Mouse (Mus musculus) induced T-regulatory cell, adult 2 months (primary cell): ENCODE measurements around the gene Il3.
"Not testable (repeated sequence)": the region's sequence is repeated elsewhere in the genome, so short reads cannot be mapped to it uniquely, and the experiment has no call there.

ENCODE experiments used
- DNase-seq: peaks from one replicate; pipeline ENCODE4 v3.0.0-alpha.2; 2012; ENCODE audit warnings: low read depth

The Il3 gene

DNA sequence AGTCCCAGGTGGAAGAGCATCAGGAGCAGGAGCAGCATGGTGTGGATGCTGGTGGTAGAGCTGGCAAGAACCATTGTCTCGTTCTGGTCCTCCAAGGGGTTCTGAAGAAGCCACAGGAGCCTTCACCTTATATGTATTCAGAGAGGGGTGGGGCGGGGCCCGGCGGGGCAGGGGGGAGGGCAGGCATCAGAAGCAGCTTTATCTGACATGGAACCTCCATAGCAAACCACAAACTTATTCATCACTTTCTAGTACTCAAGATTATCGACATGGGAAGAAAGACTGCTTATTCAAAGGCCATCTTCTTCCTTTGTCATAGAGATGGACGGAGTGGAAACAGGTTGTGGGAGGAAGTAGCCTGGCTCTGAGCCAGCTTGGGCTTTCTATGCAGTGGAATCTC, at the start of gene Il3:
Gene Il3, minus strand, starts transcription at position 101 of the 400 bp plus-strand sequence.
- no peak for DNase-seq

DNA sequence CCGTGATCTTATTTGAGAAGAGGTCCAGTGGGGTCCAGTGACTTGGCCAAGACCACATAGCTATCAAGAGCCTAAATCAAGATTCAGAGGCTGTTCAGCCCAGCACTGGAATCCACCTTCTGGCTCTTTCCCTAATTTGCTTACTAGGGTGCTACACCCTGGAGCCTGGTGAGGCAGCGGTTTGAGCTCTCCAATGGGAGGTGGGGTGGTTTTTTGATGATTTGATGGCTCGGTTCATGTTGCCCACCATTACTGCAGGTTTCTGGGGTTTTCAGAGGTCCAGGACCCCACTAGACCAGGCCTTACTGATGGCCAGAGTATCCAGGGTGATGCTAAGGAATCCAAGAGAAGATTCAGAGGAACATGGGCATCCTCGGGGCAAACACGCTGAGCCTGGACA, 48.3 kb upstream of the Il3 start:
- no peak for DNase-seq

DNA sequence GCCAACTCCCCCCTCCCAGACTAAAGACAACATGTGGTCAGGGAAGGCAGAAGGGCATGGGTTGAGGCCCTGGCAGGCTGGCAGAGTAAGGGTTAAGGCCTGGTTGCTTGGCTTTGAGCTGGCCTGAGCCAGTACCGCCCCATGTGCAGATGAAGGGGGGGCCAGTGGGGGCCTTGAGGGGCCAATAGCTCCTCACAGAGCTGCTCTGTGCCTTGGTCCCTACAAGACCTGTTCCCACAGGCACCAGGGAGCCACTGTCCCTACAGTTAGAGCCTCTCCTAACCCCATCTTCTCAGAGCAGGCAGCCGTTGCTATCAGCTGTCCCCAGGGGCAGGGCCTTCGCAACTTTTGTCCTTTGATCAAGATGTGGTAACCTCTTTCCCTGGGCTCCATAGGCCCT, 47.7 kb upstream of the Il3 start:
- DNase-seq: no peak

DNA sequence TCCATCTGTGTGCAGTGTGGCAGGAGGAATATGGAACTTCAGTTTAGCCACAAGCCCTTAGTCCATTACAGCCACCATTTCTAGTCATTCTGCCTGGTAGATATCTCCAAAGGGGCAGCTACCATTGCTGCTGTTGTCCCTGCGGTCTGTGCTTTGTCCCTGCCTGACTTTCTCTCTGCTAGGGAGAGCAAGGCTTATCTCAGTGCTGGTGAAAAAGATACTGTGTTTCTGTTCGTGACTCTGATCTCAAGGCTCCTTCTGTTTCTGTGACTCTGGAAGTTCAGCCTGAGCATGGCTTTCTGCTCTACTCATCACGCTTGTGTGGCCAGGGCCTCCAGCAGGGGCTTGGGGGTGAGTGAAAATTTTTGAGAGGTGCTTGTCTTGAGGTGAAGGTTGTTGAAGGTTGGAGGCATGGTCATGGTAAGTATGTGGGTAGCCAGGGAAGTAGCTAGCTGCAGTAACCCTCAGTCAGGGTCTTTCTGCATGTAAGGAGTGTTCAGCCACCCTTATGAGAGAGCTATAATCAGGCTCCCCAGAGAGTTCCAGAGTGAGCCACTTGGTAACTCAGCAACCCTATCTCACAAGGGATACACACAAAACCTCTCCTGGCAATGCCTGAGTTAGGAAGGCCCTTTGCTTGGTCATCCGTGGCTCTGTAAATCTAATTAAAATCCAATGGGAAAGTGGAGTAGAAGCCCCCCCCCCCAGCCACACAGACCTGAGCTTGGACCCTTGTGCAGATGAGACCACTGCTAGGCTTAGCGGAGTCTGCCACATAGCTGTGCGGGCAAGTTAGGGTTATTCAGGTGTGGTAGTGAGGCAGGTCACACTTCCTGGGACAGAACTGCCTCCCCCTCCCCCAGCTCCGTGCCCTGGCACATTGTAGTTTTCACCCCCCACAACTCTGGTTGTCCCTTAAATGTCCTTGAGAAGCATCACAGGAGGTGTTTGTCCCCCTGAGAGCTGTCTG, 46.6 kb upstream of the Il3 start:
- no peak for DNase-seq

DNA sequence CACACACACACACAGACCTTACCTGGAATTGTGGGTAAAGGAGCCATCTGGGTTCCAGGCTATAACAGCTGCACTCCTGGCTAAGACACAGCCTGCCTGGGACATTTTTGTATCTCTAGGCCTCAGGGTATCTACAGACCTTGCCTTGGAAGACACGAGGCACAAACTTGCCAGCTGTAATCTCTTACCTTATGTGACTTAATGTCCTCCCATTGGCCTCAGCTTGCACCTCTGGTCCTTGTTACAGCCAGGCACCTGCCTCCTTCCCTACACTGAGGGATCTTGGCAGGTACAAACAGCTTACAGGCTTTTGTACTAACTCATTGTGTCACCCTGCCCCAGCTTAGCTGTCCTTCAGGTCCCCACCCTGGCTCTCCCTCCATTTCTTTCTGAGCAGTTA, 45.5 kb upstream of the Il3 start:
- no peak for DNase-seq

DNA sequence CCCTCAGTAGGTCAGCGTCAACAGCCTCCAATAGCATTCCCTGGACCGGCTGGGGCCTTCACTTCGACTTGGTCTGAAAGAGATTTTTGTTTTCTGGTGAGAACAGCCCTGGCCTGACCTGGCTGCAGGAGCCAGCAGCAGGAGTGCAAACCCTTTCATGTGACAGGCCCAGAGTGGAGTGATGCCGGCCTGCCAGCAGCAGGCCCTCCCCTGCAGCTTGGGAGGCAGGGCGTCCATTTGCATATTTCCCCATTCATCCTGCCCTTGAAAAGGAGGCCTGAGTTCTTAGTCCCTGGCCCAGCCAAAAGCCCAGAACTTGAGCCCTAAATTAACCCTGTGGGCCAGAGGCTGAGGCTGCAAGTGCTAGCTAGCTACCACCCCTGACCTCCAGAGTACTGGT, 44.9 kb upstream of the Il3 start:
- no peak for DNase-seq

DNA sequence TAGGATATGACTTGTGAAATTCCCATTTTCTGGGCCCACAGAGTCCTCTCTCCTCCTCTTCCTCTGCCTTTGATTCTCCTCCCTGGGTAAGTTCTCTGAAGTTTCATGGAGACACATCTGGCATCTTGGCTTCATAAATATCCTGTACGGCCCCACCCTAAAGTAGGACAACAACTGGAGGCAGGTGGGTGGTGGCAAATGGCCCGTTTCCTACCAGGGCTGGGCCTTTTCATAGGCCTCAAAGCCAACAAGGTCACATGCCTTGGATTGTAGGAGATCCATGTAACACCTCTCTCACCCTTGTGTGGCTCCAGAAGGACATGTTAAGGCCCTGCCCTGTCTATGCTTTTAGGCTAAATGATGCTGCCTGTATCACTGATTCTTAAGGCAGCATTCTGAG, 43.5 kb upstream of the Il3 start:
- DNase-seq: no peak

DNA sequence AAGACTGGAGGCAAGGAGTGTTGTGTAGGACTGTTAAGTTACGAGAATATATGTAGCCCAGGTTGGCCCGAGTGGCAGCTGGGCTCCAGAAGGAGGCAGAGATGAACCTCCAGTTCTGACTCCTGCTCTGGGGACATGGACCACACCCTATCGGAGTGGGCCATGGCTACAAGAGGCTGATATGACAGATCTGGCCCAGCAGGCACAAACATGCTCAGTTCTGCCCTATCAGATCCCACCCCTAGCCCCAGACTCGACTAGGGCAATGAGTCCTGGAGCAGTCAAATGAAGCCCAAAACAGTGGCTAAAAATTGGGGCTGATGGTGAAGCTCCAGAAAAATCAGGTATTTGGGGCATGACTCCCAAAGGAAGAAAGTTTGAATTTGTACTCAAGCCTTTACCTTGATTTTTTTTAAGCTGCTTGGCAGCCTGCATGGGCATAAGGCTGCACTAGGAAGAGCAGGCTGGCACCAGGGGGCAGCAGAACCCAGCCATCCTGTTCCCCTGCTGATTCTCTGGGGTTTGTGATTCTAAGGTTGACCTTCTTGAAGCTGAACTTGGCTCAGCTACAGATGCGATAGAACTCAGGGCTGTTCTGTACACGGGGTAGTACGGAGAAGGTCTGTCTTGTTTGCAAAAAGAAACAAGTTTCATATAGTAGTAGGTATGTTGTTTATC, 40.2 kb upstream of the Il3 start:
- DNase-seq: peak; percentile 64

DNA sequence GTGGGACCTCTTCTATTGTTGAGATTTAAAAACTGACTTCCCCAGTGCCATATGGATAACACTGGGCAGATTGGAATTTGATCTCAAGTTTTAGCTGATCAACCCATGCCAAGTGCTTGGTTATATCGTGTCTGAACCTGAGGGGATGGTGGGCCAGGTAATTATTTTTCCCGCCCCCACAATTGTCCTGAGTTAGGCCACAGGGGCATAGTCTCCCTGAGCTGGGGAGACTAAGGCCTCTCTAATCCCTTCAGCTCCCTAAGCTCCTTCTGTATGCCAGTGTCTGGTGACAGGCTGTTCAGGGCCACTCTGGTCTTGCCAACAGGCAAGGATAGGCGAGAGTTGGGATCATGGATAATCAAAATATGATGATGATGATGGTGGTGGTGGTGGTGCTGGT, 38.3 kb upstream of the Il3 start:
- no peak for DNase-seq

DNA sequence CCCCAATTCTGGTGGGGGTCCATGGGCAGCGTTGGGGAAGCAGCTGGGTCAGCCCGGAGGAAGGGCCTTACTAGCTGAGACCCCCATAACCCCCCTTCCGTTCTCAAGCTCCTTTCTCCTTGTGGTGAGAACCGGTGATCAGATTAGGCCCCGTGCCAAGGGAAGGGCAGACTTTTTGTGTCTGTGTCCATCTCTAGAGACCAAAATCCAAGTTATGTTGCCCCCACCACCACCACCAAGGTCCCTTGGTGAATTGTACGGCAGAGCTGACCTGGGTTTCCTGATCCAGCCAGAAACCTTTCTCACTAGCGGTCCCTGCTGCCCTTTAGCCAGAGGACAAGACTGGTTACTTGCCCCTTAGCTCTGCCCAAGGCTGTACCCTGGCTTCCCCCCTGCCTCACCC, 37.4 kb upstream of the Il3 start:
- no peak for DNase-seq

DNA sequence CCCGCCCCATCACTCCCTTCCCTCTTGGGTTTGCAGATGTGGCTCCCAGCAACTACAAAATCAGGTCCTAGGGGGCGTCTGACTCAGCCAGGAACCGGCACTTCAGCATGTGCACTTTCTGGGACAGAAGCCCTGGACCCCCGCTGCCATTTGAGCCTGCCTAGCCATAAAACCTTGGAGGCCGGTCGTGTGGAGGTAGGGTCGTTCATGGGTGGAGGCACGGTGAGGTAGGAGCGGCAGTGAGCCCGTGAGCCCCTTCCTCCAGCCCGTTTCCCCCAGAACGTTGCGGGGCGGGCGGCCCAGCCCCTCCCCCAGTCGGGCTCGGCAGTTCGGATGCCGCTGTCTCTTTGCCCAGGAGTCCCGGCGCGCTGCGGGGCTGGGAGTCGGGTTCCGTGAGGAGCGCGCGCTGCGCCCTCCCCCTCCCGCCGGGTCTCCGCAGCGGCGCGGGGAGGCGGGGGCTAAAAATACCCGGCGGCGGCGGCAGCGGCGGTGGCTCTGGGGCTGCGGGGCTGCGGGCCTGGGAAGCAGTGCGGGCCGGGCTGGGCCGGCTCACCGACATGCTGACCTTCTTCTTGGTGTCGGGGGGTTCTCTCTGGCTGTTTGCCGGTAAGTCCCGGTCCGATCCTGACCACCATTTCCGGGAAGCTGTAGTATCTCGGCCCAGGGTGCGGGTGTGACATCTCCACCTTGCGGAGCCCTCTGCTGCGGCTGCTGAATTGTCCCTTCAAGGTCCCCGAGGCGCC, 36.8 kb upstream of the Il3 start, which contains the start of gene Acsl6:
Gene Acsl6, plus strand, starts transcription at position 71 of the 743 bp plus-strand sequence.
- peak; percentile 30 for DNase-seq

DNA sequence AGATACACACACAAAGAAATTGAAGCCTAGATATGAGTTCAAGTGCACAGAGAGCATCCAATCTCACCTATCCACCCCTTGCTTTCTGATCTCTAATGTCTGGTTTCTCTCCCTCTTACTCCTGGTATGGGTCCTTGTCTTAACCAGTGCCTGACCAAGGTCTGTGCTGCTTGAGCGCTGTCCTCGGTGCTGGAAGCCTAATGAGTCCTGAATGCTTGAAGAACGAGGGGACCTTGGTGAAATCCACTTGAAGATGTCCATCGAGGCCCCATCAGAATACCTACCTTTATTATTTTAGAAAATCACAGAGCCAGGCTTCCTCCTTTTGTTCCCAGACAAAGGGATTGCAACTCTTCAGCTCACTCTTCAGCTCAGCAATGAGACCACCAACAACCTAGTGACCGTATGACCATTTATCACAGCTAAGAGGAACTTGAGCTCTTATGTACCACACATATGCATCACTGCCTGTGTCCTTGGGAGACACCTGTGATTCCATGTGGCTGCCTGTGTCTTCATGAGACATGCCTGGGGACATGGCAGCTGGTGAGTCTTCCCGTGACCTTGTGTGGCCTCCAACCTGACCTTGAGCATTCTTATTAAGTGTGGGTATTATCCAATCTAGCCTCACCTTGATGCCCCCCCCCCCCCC, 36.1 kb upstream of the Il3 start:
- peak; percentile 40 for DNase-seq

DNA sequence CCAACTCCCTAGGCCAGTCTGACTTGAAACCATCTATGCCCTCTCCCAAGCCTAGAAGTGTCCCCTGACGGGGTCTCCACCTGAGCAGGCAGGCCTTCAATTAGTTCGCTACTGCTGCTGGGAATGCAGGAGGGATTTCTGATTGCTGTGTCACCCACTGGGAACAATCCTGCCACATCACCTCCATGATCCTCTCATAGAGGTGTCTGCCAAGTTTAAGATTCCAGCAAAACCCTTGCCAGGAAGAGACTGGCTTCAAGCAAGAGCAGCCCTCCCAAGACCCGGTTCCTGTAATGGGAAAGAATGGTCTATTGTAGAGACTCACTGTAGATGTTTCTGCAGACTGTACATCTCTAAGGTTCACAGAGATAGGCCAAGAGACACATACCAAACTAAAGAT, 35.5 kb upstream of the Il3 start:
- no peak for DNase-seq

DNA sequence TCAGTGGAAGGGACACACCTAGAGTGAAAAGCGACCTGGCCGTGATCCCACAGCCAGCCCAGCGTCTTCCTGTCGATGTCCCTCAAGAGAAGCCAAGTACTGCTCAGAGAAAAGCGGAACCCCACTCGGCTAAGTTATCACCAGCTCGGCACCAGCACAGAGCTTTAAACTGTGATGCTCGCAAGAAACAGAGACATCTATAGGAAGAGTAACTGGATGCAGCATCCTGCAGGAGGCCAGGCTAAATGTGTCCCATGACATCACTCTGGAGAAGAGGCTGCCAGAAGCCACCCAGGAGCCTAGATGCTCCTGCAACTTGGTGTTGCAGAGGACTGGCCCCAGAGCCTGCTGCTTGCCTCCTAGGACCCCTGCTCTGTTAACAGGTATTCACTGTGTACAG, 34.9 kb upstream of the Il3 start:
- no peak for DNase-seq

DNA sequence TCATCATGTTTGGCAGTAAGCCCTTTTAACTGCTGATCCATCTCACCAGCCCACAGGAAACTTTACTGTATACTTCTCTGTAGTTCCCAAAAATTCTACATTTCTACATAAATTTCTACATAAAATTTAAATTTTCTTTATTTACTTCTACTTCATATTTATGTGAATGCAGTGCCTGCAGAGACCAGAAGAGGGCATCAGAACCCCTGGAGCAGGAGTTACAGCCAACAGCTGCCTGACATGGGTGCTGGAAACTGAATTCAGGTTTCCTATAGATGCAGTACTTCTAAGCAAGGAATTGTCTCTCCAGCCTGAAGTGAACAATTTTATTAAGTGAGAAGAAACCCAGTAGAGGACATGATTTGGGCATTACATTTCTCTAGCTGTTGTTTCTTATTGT, 31.7 kb upstream of the Il3 start:
- peak; percentile 29 for DNase-seq

DNA sequence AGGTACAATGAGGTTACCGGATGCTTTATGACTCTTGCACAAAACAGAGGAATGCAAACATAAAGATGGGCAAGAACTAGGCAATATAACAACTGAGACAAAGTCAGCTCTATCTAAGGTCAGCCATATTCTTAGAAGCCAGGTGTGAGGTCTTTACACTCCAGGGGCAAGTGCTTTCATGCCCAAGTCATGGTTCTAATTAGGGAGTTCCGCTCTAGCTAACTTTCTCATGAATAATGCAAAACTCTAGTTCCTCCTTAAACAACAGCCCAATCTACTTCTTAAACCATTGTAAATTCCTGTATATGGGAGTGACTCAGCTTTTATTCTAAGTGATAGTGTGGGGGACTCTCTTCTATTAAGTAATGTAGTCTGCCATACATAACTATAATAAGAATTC, 30.4 kb upstream of the Il3 start:
- not testable (repeated sequence) for DNase-seq

DNA sequence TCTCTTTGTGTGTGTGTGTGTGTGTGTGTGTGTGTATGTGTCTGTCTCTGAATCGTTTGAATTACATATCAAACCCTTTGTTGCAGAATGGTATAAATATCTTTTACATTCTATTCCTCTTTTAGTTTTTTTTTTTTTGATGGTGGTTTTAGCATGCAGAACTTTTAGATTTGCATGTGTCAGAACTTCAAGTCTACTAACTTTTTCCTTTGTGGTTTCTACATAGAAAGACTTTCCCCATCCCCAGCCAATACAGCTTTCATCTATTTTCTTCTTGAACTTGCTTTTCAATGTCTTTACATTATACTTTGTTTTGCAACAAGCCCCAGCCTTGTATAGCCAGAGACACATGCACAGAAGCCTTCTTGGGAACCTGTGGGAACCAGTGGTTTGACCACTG, 29.7 kb upstream of the Il3 start:
- no peak for DNase-seq

DNA sequence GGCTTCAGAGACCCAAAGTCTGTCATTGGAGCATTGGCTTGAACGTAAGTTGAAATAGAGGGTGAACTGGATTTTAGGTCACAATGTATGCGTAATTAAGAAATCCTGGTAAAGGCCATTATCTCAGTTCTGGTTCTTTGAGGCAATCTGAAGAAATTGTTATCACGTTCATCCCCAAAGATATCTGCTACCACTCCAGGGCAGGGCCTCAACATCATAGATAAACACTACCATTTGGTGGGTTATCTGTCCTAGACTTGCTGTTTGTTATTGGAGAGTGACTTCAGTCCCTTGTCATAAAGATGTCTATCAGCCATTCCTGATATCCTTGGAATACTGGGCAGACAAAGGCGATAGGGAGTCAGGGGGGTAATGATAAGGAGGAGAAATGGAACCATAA, 28.9 kb upstream of the Il3 start:
- DNase-seq: no peak

DNA sequence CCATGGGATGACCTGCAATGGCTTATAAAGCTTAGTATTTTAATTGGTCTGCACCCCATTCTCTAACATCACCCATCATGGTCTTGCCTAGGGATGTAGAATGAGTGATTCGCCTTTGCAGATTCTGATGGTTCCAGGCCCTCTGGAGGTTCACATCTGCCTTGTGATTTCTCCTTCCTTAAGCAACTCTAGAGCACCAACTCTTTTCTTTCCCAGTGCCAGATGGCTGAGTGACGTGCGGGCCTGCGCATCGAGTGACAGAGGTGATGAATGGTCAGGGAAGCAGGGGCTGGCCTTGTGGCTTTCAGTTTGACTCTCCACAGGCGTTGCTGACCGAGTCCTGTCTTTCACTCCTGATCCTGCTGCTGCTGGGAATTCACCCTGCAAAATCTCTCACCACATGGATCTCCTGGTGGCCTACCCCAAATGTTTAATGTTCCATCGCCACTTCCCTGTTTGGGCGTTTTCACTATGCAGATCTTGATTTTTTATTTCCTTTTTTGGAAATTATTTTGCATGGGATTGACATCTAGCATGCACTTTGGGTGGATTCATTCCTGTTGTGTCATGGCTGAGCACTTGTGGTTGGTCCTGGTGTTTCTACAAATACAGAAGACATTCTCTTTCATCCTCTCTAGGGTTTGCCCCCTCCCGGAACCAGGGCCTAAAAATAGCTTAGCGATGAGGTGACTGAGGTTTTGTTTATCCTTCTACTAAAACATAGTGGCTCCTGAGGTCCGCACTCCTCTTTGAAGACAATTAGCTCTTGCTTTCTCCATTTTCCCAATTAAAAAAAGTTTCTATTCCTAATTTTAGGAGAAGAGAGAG, 27.1 kb upstream of the Il3 start:
- peak; percentile 21 for DNase-seq

DNA sequence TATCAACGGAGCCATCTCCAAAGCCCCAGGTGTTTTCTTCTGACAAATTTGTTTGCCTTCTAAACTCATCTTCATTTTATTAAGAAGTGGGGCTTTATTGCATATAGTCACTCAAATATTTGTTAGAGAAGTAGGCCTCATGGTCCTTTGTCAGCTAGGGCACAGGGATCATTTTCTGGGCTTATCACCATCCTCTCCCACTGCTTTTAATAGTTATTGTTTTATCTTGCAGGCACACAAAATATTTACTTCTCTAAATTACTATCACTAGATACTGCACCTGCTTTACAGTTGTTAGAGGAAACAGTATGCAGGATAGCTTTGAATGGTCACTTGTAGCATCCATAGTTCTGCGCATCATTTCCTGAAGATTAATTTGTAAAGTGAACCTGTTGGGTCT, 25.1 kb upstream of the Il3 start:
- DNase-seq: no peak

DNA sequence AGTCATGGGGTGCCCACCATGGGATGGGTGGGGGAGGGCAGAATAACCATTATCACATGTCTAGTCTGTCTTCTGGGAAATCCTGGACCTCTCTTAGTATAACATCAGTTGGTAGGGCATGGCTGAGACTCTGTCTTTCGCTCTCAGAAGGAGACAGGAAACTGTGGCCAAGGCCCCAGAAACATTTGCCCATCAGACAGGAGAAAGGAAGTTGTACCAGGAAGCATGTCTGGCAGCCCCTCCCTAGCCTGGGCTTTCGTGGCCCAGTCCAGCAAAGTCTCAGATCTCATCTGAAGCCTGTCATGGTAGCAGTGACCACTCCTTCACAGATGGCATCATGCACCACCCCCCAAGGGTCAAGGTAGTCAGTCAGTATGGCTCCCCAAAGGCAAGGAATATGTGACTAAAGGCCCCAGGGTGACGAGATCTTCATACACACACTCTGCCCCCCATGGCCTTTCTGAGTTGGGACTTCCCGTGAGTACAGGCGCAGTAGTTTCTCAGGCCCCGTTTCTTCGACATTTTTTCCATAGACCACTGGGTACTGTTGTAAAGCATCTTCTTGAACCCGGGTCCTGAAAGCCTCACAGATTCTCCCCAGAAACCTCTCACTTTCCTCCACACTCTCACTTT, 20.9 kb upstream of the Il3 start:
- DNase-seq: peak; percentile 35
